Mouse (Mus musculus) gastrocnemius, postnatal 25 days (tissue): ENCODE data around the gene Gm4846. TPM values are rescaled to one million over a fixed set of nuclear protein-coding genes. Genes with fewer than 3 reads are reported as not detected.
"Not testable (repeated sequence)": the region's sequence is repeated elsewhere in the genome, so short reads cannot be mapped to it uniquely, and the experiment has no call there.

Experiments
- DNase-seq: peaks from one replicate; pipeline ENCODE4 v3.0.0; 2022
- long read RNA-seq, 2 experiments: library from polyadenylated mRNA; stranded (forward); transcript quantifications; one replicate each; pipeline ENCODE4 v2.0.0; 2021
- total RNA-seq, 2 experiments: library from RNA; stranded (reverse); gene quantifications; 1 replicate in 1 of 2; 2 replicates in 1 of 2; pipeline ENCODE4 v1.2.3; 2021

Gene Gm4846
- not detected for total RNA-seq
- long read RNA-seq, experiment 1 = 0 reads
- long read RNA-seq, experiment 2 = 0 reads

DNA sequence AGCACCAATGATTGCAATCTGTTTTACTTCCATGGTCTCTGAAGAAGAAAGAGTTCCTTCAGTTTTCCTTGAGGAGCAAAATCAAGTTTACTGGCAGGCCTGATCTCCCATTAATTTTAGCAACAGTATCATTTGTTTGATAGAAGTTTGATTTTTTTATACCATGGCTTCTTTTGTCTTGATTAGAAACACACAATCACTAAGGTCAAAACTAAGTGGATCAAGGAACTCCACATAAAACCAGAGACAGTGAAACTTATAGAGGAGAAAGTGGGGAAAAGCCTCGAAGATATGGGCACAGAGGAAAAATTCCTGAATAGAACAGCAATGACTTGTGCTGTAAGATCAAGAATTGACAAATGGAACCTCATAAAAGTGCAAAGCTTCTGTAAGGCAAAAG is at the start of gene Gm4846:
TSS of gene Gm4846 (minus strand) at position 101 of the 400 bp plus-strand sequence.
- not testable (repeated sequence) for DNase-seq

DNA sequence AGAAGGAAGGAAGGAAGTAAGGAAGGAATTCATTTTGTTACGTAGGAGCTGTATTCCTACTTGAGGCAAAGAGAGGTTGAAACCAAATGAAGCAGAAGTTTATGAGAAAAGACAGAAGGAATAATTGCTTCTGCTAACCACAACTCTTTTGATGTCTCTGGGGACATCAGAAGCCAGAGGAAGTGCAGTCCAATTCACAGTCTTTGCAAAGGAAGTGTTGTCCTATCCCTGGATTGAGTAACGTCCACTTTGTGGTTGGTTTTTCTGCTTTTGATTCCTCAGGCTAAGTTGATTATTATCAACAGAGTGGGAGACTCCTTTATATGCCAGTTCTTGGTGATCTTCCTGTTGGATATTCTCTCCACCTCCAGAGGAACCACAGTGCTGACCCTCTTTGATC is 34.1 kb upstream of the Gm4846 start:
- DNase-seq = not testable (repeated sequence)

DNA sequence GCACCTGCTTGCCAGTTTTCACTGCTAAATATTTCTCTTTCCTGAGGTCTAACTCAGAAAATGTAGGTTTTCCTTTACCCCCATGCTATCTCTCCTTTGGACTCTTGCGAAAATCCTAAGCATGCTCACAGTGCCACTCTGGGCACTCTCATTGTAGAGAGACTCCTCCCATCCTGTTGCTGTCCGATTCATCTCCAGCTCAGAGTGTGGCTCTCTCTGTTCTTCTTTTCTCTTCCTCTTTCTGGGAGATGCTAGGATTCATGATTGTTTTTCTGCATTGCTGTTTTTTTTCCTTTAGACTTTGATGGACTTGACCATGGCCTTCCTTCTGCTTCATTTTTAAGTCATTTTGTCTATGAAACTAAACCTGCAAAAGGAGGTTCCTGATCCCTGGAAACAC is 27.3 kb upstream of the Gm4846 start:
- not testable (repeated sequence) for DNase-seq

DNA sequence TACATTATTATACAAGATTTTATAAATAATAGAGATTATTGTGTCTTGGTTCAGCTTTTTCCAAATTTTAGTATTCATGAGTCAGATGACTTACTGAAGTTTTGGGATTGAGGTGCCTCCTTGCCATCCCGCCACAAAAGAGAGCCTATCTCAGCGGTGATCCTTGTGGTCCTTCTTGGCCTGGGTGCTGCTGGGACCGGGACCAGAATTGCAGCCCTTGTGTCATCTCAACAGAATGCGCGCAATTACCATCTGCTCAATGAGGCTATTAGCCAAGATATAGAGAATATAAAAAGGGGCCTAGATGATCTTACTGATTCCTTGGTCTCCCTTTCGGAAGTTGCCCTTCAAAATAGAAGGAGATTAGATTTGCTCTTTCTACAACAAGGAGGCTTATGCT is 22.2 kb upstream of the Gm4846 start:
- not testable (repeated sequence) for DNase-seq

DNA sequence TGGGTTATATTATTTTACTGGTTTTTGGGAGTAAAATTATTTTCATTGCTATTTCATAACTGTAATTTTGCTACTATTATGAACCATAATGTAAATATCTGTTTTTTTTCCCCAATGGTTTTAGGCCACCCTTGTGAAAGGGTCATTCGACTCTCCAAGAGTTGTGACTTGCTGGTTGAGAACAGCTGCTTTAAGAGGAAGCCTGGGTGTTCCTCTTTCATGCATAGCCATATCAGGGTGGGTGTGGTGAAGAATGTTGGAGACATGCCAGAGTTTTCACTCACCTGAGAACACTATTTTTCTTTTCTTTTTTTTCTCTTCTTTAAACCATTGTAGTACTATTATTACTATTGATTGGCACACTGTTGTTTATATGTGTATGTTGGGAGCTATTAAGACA is 19.2 kb upstream of the Gm4846 start:
- no peak for DNase-seq

DNA sequence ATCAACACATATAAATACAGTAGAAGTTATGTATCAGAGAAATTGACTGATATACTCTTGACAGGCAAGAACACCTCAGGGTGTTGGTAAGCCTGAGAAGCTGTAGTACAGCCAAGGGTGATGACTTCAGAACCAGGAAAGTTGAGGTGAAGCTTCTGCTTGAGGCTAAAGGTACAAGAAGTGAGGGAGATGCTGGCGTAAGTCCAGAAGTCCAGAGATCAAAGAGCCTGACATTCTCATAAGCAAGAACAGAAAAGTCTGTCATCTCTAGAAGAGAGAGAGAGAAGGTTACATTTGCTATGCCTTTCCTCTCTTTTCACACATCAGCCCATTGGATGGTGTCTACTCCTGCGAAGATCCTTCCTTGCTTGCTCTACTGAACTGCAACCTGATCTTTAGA is 6.8 kb upstream of the Gm4846 start:
- DNase-seq = not testable (repeated sequence)

DNA sequence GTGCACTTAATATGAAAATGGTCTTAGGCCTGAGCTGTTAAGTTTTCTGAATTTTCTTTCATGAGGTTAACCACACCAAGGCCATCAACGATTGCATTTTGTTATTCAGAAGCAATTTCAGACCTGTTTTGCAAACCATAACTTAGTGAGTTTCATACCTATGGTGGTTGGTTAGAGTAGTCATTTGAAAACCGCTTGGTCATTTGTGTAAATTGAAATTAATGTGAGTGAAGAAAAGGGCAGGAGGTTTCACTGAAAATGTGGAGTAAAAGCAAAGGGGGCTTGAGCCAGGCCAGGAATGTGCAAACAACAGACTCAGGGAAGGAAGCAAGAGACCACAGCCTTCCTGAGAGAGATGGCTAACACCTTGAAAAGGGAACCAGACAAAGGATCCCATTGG is 17.9 kb downstream of the Gm4846 start:
- DNase-seq = no peak

DNA sequence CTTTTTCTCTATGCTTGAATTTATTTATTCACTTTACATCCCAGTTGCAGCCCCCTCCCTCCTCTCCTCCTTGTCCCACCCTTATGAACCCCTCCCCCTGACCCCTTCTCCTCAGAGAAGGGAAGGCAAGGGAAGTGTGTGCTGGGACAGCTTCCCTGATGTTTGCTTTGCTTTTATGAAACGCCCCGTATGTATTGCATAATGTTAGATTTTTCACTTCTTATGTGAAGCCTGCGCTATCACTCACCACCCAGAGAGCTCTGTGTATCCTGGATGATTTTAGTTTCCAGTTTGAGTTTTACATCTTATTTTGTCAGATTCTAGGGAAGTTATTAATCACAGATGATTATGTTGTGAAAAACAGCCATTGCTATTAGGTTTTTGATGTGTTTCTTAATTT is 30.2 kb downstream of the Gm4846 start:
- no peak for DNase-seq

DNA sequence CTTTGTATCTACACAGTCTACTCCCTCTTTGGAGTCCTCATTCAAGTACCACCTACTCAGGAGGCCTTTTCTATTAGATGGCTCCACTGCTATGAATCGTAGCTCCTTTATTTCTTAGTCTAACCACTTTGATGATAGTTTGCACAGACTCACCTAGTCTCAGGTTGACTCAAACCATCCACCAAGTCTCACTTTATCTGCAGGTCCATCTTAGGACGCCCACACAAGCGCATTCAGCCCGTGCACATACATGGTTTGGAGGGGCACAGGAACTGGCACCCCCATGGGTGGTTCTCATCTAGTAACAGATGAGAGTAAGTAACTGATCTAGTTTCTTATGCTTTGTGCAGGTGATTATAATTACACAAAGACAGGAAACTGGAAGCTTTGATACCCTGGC is 34.8 kb downstream of the Gm4846 start:
- DNase-seq = no peak

DNA sequence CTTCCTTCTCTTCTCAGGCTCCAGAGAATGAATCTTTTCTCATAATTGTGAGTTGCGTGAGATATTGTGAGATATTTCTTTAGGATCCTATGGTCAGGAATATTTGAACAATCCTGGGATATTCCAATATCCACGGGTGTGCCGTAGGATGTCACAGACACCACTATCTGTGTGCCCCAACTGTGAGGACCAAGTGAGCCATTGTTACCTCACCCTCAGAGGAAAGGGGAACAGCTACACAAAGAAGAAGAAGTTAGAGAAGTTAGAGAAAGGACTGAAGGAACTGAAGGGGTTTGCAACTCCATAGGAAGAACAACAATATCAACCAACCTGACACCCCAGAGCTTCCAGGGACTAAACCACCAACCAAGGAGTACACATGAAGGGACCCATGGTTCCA is 55.4 kb downstream of the Gm4846 start:
- DNase-seq = no peak

DNA sequence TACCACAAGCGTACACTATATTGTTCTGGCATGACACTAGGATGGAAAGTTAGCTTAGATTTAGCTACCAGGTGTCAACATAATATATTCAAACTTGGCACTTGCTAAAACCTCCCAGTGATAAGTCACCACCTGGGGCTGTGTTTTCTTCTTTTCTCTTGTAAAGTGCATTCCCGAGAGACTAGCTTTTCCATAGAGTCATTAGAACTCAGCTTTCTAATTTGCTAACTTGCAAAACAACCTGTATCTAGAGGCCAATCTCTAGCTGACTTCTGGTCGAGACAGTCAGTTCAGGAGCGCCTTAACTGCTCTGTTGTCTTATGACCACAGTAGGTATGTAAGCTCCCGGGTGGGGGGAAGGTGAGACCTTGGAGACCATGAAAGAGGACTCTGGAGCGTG is 58.0 kb downstream of the Gm4846 start:
- no peak for DNase-seq

Other genes starting within 250 kb of the Gm4846 start
- gene Ildr2, start 243.4 kb downstream of the Gm4846 start, total RNA-seq = 1 to 10 TPM; 1.4 to 3.1 TPM
- 1 to 10 TPM; 5.3 to 5.8 TPM for gene Tada1, start 118.5 kb downstream of the Gm4846 start, total RNA-seq
- 1 to 10 TPM; 6.3 to 6.9 TPM for gene Pogk, start 87.7 kb downstream of the Gm4846 start, total RNA-seq
- not detected for gene Gm4847, start 150.1 kb upstream of the Gm4846 start, total RNA-seq
- gene Fmo9, start 184.3 kb upstream of the Gm4846 start, total RNA-seq = not detected